Mouse (Mus musculus) ES-Bruce4 (cell line): ENCODE results near the gene Plekhm1.

Experiments used
- CTCF ChIP-seq: IDR thresholded peaks from one replicate; pipeline ENCODE4 v1.8.1; 2011; ENCODE audit warnings: low read depth, low read length
- EP300 ChIP-seq: IDR thresholded peaks from 2 replicates; pipeline ENCODE4 v1.6.1; 2011; ENCODE audit warnings: low read depth, low read length; ENCODE audit not compliant: insufficient read depth

DNA sequence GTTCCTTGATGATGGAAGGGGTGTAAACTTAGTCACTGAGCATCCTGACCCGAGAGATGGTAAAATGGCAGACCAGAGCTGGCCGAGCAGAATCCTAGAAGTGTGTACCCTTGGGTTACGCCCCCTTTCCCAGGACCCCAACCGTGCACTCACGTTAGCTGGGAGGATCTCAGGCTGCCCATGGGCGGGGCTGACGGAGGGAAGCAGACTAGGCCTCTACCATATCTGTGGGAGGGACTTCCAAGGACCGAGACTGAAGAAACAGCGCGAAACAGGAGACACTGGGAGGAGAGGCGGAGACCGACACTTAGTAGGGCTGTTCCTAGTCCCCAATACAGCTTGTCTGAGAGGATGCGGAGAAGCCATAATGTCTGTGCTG is 50.4 kb downstream of the Plekhm1 start:
- TF ChIP-seq CTCF (no peak), EP300 (no peak)
